Mouse (Mus musculus): ENCODE data around the gene Wfdc16.
"Not testable (repeated sequence)": the region's sequence is repeated elsewhere in the genome, so short reads cannot be mapped to it uniquely, and the experiment has no call there.

Gene Wfdc16

GRCm38 (mm10) chr2:164600179-164600578, 38.4 kb downstream of the Wfdc16 start:
- no peak for DNase-seq (ENCODE audit: low spot score in 2 of 2)

- no peak for DNase-seq (ENCODE audit: low spot score in 2 of 2)
Observed at GRCm38 (mm10) chr2:164593494-164593893, 45.1 kb downstream of the Wfdc16 start, which contains the start of gene Eppin. Gene Eppin, minus strand, starts transcription at chr2:164593594.

GRCm38 (mm10) chr2:164592014-164592413, 46.6 kb downstream of the Wfdc16 start:
- DNase-seq (ENCODE audit: low spot score in 2 of 2), result peak in 1 of 2 experiments; percentile 8

GRCm38 (mm10) chr2:164585025-164585725, 53.4 kb downstream of the Wfdc16 start, which contains the start of gene Wfdc6a:
Gene Wfdc6a, minus strand, starts transcription at chr2:164585447.
- not testable (repeated sequence) for DNase-seq (ENCODE audit: low spot score in 2 of 2)

All from cerebellum, postnatal 4 days (tissue).